Mouse (Mus musculus) layer of hippocampus, adult 11-12 months (tissue): ENCODE measurements around the gene Pvr.

Source experiments
- DNase-seq: peaks from one replicate; pipeline ENCODE4 v3.0.0; 2022; ENCODE audit warnings: low spot score

The Pvr gene

DNA sequence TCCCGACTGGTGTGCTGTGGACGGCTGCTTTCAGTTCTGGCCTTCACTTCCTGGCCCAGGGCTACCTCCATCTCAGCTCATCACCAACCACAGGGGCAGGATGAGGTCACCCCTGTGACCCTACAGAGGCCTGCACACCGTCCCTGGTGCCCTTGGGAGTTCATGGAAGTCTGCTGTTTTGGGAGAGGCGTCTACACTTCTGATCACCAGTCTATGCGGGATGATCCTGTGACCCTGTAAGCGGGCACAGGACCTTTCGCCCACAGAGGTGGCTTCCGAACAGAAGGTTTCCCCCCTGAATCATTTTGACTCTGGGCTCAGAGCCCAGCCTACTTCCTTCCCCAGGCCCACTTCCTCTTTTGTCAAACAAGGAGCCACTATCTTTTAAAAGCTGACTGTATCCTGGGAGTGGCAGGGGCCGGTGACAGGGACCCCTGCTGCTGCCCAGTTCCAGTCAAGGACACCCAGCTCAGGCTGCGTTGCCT, 49.8 kb downstream of the Pvr start:
- DNase-seq: peak; percentile 33

DNA sequence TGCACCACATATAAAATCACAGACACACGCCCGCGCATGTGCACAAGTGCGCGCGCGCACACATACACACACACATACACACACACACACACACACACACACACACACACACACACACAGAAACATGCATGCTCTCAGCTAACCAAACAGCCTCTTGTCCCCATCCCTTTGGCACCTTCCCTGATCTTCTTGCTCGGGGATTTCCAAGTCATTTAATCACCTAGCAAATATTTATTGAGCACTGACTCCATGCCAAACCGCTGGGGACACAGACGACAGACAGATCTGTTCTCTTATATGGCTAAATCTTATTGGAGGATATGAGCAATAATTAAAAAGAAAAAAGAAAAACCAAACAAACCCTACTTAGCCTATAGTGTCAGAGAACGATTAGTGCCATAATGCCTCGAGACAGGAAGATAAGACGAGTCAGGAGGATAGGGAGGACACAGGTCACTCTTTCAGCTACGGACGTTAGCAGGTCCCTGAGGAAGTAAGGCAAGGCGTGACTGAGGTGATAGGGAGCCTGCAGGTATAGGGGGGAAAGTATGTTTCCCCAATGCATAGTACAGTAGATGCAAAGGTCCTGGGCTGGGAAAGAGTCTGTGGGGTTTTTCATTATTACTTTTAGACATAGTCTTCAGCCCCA, 53.1 kb downstream of the Pvr start:
- DNase-seq: no peak

- DNase-seq: no peak
Measured at GRCm38 (mm10) chr7:19866490-19866889, 54.5 kb downstream of the Pvr start.

DNA sequence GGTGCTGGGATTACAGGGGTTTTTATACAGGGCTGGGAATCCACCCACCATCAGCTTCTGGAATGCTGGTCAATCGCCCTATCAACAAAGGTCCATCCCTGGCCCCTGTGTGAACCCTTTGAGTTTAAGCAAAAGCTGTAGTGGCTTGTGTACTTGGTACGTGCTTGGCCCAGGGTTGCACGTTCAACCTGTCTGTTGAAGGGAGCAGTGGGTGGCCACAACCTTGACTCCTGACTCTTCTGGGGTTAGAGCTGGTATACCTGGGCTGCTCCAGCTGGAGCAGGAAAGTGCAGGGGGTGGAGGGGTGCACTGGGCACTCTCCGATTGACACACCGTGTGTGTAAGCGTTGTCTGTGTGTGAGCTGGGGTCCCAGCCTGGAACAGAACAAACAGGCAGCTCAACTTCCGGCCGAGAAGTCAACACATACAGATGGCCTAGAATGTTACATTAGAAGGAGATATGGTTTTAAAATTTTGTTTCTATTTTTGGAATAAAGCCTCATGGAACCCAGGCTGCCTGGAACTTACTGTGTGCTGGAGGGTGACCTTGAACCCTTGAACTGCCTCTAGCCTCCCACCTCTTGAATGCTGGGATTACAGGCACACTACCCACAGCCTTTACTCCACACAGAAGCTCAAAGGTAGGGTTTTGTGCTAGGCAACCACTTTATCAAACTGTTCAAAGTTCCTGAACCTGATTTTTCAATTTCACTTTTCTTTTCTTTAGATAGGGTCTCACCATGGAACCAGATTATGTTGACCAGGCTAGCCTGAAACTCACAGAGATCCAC, 55.5 kb downstream of the Pvr start:
- DNase-seq: no peak

GRCm38 (mm10) chr7:19864241-19864640, 56.7 kb downstream of the Pvr start:
- no peak for DNase-seq

- DNase-seq: no peak
Measured at GRCm38 (mm10) chr7:19861199-19861598, 59.8 kb downstream of the Pvr start, which contains the start of gene Ceacam16. Ceacam16 (minus strand) TSS chr7:19861299.

DNA sequence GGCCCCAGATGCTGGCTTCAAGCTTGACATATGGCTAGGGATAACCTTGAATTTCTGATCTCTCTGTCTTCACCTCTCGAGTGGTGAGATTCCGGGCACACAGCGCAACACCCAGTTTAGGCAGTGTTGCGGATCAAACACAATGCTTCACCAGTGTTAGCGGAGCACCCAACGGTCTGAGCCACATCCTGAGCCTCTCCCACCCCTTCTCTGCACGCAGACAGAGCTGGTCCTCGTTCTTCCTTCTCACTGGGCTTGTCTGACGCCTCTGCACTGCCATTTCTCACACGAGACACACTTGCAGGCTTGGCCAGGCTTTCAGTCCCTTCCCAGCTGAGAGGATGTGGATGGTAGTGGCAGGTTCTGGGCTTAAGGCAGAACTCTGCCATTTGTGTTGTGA, 61.2 kb downstream of the Pvr start:
- no peak for DNase-seq

DNA sequence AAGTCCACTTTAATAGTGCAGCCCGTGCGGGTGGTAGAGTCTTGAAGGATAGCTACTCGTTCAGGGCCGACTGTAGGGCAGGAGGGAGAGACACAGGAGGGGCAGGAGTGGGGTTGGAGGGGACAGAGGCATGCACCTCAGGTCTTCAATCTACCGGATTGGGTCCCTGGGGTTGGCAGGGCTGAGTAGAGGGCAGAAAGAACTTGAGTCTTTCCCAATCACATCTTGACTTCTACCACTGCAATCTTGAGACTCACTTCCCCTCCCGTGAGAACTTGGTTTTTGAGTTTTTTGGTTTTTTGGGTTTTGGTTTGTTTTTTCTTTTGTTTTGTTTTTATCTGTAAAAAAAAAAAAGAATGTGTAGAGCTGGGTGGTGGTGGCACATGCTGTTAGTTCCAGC, 64.7 kb downstream of the Pvr start:
- DNase-seq: no peak

GRCm38 (mm10) chr7:19855663-19856062, 65.3 kb downstream of the Pvr start:
- no peak for DNase-seq
